Mouse (Mus musculus) lung, postnatal 0 days (tissue): Measurements from ENCODE around the gene Uchl4.

Source experiments
- CTCF ChIP-seq: IDR thresholded peaks from 2 replicates; pipeline ENCODE4 v1.5.1; 2016; ENCODE audit warnings: antibody characterized with exemption, mild to moderate bottlenecking
- EP300 ChIP-seq: IDR thresholded peaks from 2 replicates; pipeline ENCODE4 v1.6.1; 2016; ENCODE audit warnings: antibody characterized with exemption, mild to moderate bottlenecking, control low read depth

GRCm38 (mm10) chr9:64202331-64202730 lies 32.7 kb upstream of the Uchl4 start:
- TF ChIP-seq CTCF (no peak), EP300 (peak; percentile 72)
